Mouse (Mus musculus): ENCODE measurements around the gene Ttc8.

DNA sequence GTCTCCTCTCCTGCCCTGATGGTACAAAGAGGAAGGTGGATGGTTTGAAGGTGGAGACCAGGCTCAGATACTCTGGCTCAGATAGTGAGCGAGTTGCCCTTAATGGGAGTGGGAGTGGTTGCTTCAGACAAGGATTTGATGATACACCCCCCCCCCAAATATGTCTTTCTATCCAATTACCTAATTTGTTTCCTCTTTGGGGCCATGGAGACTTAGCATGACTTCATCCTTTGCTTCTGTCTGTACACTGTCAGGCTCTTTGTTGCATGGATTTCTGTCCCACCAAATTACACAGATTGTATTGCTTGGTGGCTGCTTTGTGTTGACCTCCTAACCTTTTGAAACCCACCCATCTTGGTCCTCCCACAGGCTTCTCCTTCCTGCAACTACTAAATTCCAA lies 12.5 kb downstream of the Ttc8 start:
- TF ChIP-seq TAL1 (IDR thresholded peaks at IDR 0.05; ENCODE audit: low read length) (no peak), CTCF (IDR thresholded peaks at IDR 0.05 in 2 of 3, conservative IDR thresholded peaks at IDR 0.05 in 1 of 3; ENCODE audit: control insufficient read depth in 1 of 3, insufficient read depth in 1 of 3, low read depth in 2 of 3, low read length in 3 of 3, poor library complexity in 1 of 3, severe bottlenecking in 1 of 3) (no peak), POLR2AphosphoS5 (IDR thresholded peaks at IDR 0.05; ENCODE audit: borderline replicate concordance, low read depth, low read length) (no peak), TCF12 (IDR thresholded peaks at IDR 0.05; ENCODE audit: low read depth, low read length) (no peak), USF1 (IDR thresholded peaks at IDR 0.05; ENCODE audit: low read depth, low read length) (no peak), POLR2A (IDR thresholded peaks at IDR 0.05; ENCODE audit: control insufficient read depth in 1 of 2, insufficient read depth in 1 of 2, low read depth in 1 of 2, low read length in 2 of 2, poor library complexity in 1 of 2) (no peak), E2F4 (IDR thresholded peaks at IDR 0.05; ENCODE audit: borderline replicate concordance, low read depth, low read length) (no peak), ZC3H11A (IDR thresholded peaks at IDR 0.05; ENCODE audit: low read depth, low read length) (no peak)

All from MEL (cell line).